In genomic region chr3:51662557-51662956, GRCm38 (mm10) we compare ENCODE assay signal across 12 mouse cellular contexts. TPM values are rescaled to one million over a fixed set of nuclear protein-coding genes. Genes with fewer than 3 reads are reported as not detected.
A peak's percentile ranks its signal among the peaks of the same experiment; 100 is the strongest.
DNase-seq lines count a peak whose midpoint lies in the region; ATAC-seq and TF ChIP-seq lines count a peak whose summit lies in the region.
"Had no signal": no experiment of that assay in that cellular context is flagged by ENCODE, and none has a peak within 500 bp of the region (broad histone marks: within the 10 kb centered on the region; RNA-seq: fewer than 3 reads in every experiment).

No protein-coding gene starts in this region.

- no peaks in the 10 kb centered on the region for H3K27me3 ChIP-seq in heart, embryonic 10.5 days (ENCODE audit: insufficient read depth, poor library complexity, severe bottlenecking)
- H3K27me3 ChIP-seq in MEL (ENCODE audit: control insufficient read depth in 1 of 2, insufficient read depth in 2 of 2, low read length in 2 of 2) = no peaks in the 10 kb centered on the region
- no peaks in the 10 kb centered on the region for H3K27me3 ChIP-seq in liver, embryonic 14.5 days (ENCODE audit: control insufficient read depth, insufficient read depth, low read length)
- H3K27me3 ChIP-seq in small intestine, adult 2 months (ENCODE audit: control insufficient read depth, insufficient read depth, low read length) = no peaks in the 10 kb centered on the region
- no peaks in the 10 kb centered on the region for H3K27me3 ChIP-seq in cerebellum, adult 2 months (ENCODE audit: control insufficient read depth, insufficient read depth, low read length)

- peak overlapping the region; percentile 16; the same call in 1 of the 2 replicates for H3K4me3 ChIP-seq in heart, embryonic 10.5 days
- peak overlapping the region; percentile 46 to 60 for H3K4me3 ChIP-seq in MEL (ENCODE audit: control insufficient read depth in 1 of 2, insufficient read depth in 1 of 2, low read depth in 2 of 2, low read length in 2 of 2)
- no peak overlapping the region for H3K4me3 ChIP-seq in liver, embryonic 14.5 days (ENCODE audit: insufficient read depth in 1 of 2, low read depth in 2 of 2, low read length in 2 of 2)
- peak overlapping the region; percentile 67 for H3K4me3 ChIP-seq in small intestine, adult 2 months (ENCODE audit: low read depth, low read length)
- no peak overlapping the region for H3K4me3 ChIP-seq in cerebellum, adult 2 months (replicated peaks; ENCODE audit: insufficient read depth, low read depth, low read length)

- intact Hi-C loops in heart, postnatal 36 days (cut with DNase I) = no loop called here

- H3K79me2 ChIP-seq in MEL (ENCODE audit: control insufficient read depth, insufficient read depth, low read length, poor library complexity) = no peaks in the 10 kb centered on the region

- DNase-seq in heart, embryonic 10.5 days (ENCODE audit: low spot score) = no peak
- no peak for DNase-seq in heart, postnatal 36 days
- peak; percentile 91 for DNase-seq in MEL (ENCODE audit: low read depth, low spot score)
- DNase-seq in liver, embryonic 14.5 days (ENCODE audit: low read depth in 3 of 3, low spot score in 3 of 3) = no peak
- DNase-seq in cerebellum, adult 2 months = no peak
- DNase-seq: cerebellum, adult 11 months; kidney, postnatal 14 days; right cerebral cortex, postnatal 14 days had no signal

- peak overlapping the region; percentile 51 for H3K4me2 ChIP-seq in liver, embryonic 14.5 days (ENCODE audit: low read depth)

- ATAC-seq in liver, embryonic 14.5 days (ENCODE audit: insufficient read depth) = no peak
- no peak for ATAC-seq in erythroblast, adult 5-6 weeks (replicated peaks; ENCODE audit: low FRiP score, poor library complexity, severe bottlenecking)
- no peak for ATAC-seq in cerebellum, adult (ENCODE audit: insufficient number of reproducible peaks, low FRiP score, low TSS enrichment)

- no peak for TF ChIP-seq CTCF in MEL (IDR thresholded peaks at IDR 0.05 in 2 of 3, conservative IDR thresholded peaks at IDR 0.05 in 1 of 3; ENCODE audit: control insufficient read depth in 1 of 3, insufficient read depth in 1 of 3, low read depth in 2 of 3, low read length in 3 of 3, poor library complexity in 1 of 3, severe bottlenecking in 1 of 3)
- no peak for TF ChIP-seq CTCF in liver, embryonic 14.5 days (IDR thresholded peaks at IDR 0.05; ENCODE audit: low read depth)
- TF ChIP-seq CTCF in small intestine, adult 2 months (IDR thresholded peaks at IDR 0.05; ENCODE audit: extremely low read depth, insufficient read length, insufficient replicate concordance, low read depth, low read length) = no peak
- no peak for TF ChIP-seq CTCF in cerebellum, adult 2 months (IDR thresholded peaks at IDR 0.05; ENCODE audit: borderline replicate concordance, insufficient read depth, low read depth, low read length)

- peaks cover 38% of the 10 kb centered on the region for H3K4me1 ChIP-seq in heart, embryonic 10.5 days
- peaks cover 6 to 24% of the 10 kb centered on the region in 2 experiments; a peak in 3 of 4 replicates for H3K4me1 ChIP-seq in MEL (ENCODE audit: control insufficient read depth in 1 of 2, insufficient read depth in 2 of 2, low read length in 2 of 2)
- H3K4me1 ChIP-seq in liver, embryonic 14.5 days (replicated peaks; ENCODE audit: control insufficient read depth in 2 of 2, insufficient read depth in 2 of 2, low read length in 1 of 2) = peaks cover 16 to 30% of the 10 kb centered on the region in 2 experiments
- peaks cover 13% of the 10 kb centered on the region; the same call in 1 of the 2 replicates for H3K4me1 ChIP-seq in small intestine, adult 2 months (ENCODE audit: control insufficient read depth, insufficient read depth, insufficient read length, low read length)
- H3K4me1 ChIP-seq in cerebellum, adult 2 months (ENCODE audit: control insufficient read depth, insufficient read depth, low read length) = no peaks in the 10 kb centered on the region

- H3K27ac ChIP-seq in heart, embryonic 10.5 days = peak overlapping the region; percentile 70
- H3K27ac ChIP-seq in MEL (ENCODE audit: control insufficient read depth, low read depth, low read length) = peak overlapping the region; percentile 40; the same call in 1 of the 2 replicates
- H3K27ac ChIP-seq in liver, embryonic 14.5 days = no peak overlapping the region
- H3K27ac ChIP-seq in small intestine, adult 2 months (ENCODE audit: insufficient read depth, low read depth, low read length) = peak overlapping the region; percentile 96
- no peak overlapping the region for H3K27ac ChIP-seq in cerebellum, adult 2 months (ENCODE audit: insufficient read depth, low read length)

- TF ChIP-seq EP300 in MEL (IDR thresholded peaks at IDR 0.05; ENCODE audit: low read depth in 1 of 2, low read length in 2 of 2) = peak; percentile 76 to 87
- TF ChIP-seq EP300 in liver, embryonic 14.5 days (IDR thresholded peaks at IDR 0.05; ENCODE audit: low read depth) = no peak

- H3K9ac ChIP-seq in MEL (ENCODE audit: control insufficient read depth, low read depth, low read length, poor library complexity, severe bottlenecking) = peak overlapping the region; percentile 53
- no peak overlapping the region for H3K9ac ChIP-seq in liver, embryonic 14.5 days (replicated peaks)

- H3K9me3 ChIP-seq in heart, embryonic 10.5 days = no peaks in the 10 kb centered on the region
- H3K9me3 ChIP-seq in MEL (replicated peaks; ENCODE audit: insufficient read depth, low read length) = no peaks in the 10 kb centered on the region
- H3K9me3 ChIP-seq in liver, embryonic 14.5 days (ENCODE audit: control insufficient read depth, low read length) = no peaks in the 10 kb centered on the region

- WGBS in heart, embryonic 10.5 days = 36% methylated on average over 6 of the region's 6 CpGs
- WGBS in liver, embryonic 14.5 days (ENCODE audit: insufficient replicate concordance) = 5% methylated on average over 6 of the region's 6 CpGs
- 11% methylated on average over 6 of the region's 6 CpGs for whole genome bisulfite sequencing in small intestine, adult 2 months
- WGBS in cerebellum, adult 2 months = 66% methylated on average over 6 of the region's 6 CpGs

- H3K36me3 ChIP-seq in heart, embryonic 10.5 days = no peaks in the 10 kb centered on the region
- H3K36me3 ChIP-seq in MEL (ENCODE audit: control insufficient read depth in 1 of 2, insufficient read depth in 2 of 2, low read length in 2 of 2) = peaks cover 0 to 9% of the 10 kb centered on the region in 2 experiments; a peak in 2 of 4 replicates
- no peaks in the 10 kb centered on the region for H3K36me3 ChIP-seq in liver, embryonic 14.5 days (replicated peaks; ENCODE audit: control insufficient read depth, insufficient read depth, low read depth)
- peaks cover 13% of the 10 kb centered on the region for H3K36me3 ChIP-seq in small intestine, adult 2 months (ENCODE audit: control insufficient read depth, insufficient read depth, low read length)

- no peak; a peak in 1 of 4 replicates for TF ChIP-seq POLR2A in MEL (IDR thresholded peaks at IDR 0.05; ENCODE audit: control insufficient read depth in 1 of 2, insufficient read depth in 1 of 2, low read depth in 1 of 2, low read length in 2 of 2, poor library complexity in 1 of 2)
- no peak for TF ChIP-seq POLR2A in small intestine, adult 2 months (IDR thresholded peaks at IDR 0.05; ENCODE audit: low read depth, low read length)
- no peak for TF ChIP-seq POLR2A in cerebellum, adult 2 months (IDR thresholded peaks at IDR 0.05; ENCODE audit: borderline replicate concordance, insufficient read depth, low read length)

- no peak for TF ChIP-seq RAD21 in MEL (IDR thresholded peaks at IDR 0.05; ENCODE audit: low read depth, low read length)

TF ChIP-seq in MEL, 35 proteins besides CTCF, POLR2A, EP300 and RAD21 (continues in another document):
- TF ChIP-seq TAL1 (IDR thresholded peaks at IDR 0.05; ENCODE audit: low read length) (peak; percentile 55), MYC (IDR thresholded peaks at IDR 0.05; ENCODE audit: low read depth, low read length) (no peak), HCFC1 (IDR thresholded peaks at IDR 0.05; ENCODE audit: low read depth, low read length) (no peak), GATA1 (IDR thresholded peaks at IDR 0.05; ENCODE audit: low read depth, low read length) (peak; percentile 90), MAFK (IDR thresholded peaks at IDR 0.05; ENCODE audit: borderline replicate concordance, low read depth, low read length) (no peak), TBP (IDR thresholded peaks at IDR 0.05; ENCODE audit: low read depth, low read length) (peak; percentile 49; the same call in 1 of the 2 replicates), ELF1 (IDR thresholded peaks at IDR 0.05; ENCODE audit: low read depth, low read length) (peak; percentile 59; the same call in 1 of the 2 replicates), MAX (IDR thresholded peaks at IDR 0.05; ENCODE audit: low read length) (no peak), CHD2 (IDR thresholded peaks at IDR 0.05; ENCODE audit: low read length) (no peak), ZMIZ1 (IDR thresholded peaks at IDR 0.05; ENCODE audit: low read depth, low read length) (no peak), POLR2AphosphoS2 (IDR thresholded peaks at IDR 0.05; ENCODE audit: low read length) (no peak), BHLHE40 (IDR thresholded peaks at IDR 0.05; ENCODE audit: borderline replicate concordance, low read depth, low read length) (no peak), MXI1 (IDR thresholded peaks at IDR 0.05; ENCODE audit: low read depth, low read length) (no peak), SMC3 (IDR thresholded peaks at IDR 0.05; ENCODE audit: low read depth, low read length) (no peak), ZKSCAN1 (IDR thresholded peaks at IDR 0.05; ENCODE audit: low read depth, low read length) (no peak), USF2 (IDR thresholded peaks at IDR 0.05; ENCODE audit: borderline replicate concordance in 1 of 2, insufficient read depth in 1 of 2, low read depth in 1 of 2, low read length in 2 of 2) (no peak), UBTF (IDR thresholded peaks at IDR 0.05; ENCODE audit: borderline replicate concordance, insufficient read depth, low read depth, low read length) (no peak), JUND (IDR thresholded peaks at IDR 0.05; ENCODE audit: low read depth, low read length) (peak; percentile 49; the same call in 1 of the 2 replicates)

RNA-seq across cellular contexts. Expression of gene Mgst2, which starts 2.4 kb away (rescaled TPM):
- polyA plus RNA-seq in heart, embryonic 10.5 days (2016; fragmentation: Nextera tagmentation; extraction: Ambion mirVana) = 1.1 and 4.1 TPM in 2 replicates
- 1 to 10 TPM in 1 of 2 experiments, not detected in 1; 1.3 TPM for total RNA-seq in heart, postnatal 36 days (2021)
- 0.69 and 1.0 TPM in 2 replicates for total RNA-seq in MEL (2012; rRNA removed)
- 1 to 10 TPM in 1 of 2 experiments, not detected in 1; 3.1 TPM for polyA plus RNA-seq in MEL (2012; ENCODE audit: insufficient read depth in 1 of 2, insufficient read length in 2 of 2, low read depth in 1 of 2, low replicate concordance in 2 of 2, missing spikeins in 1 of 2)
- polyA plus RNA-seq in liver, embryonic 14.5 days (2012; rRNA removed) = 2.8 and 3.6 TPM in 2 replicates
- polyA plus RNA-seq in liver, embryonic 14.5 days (2014; fragmentation: Nextera tagmentation; extraction: Ambion mirVana) = 19.0 and 20.8 TPM in 2 replicates
- 12.4 and 19.1 TPM in 2 replicates for polyA plus RNA-seq in small intestine, adult 2 months (2012; rRNA removed)
- total RNA-seq in erythroblast, adult 5-6 weeks (2015; ENCODE audit: low replicate concordance) = 52.9 and 77.0 TPM in 2 replicates
- total RNA-seq in erythroblast, adult 5-6 weeks (2017; ENCODE audit: low replicate concordance) = 10.2 and 19.8 TPM in 2 replicates
- 0.17 and 0.34 TPM in 2 replicates for polyA plus RNA-seq in cerebellum, adult 2 months (2012; rRNA removed)
- polyA plus RNA-seq: erythroblast, embryonic 14.5 days had no signal

Comparison
In these comparisons a context has a peak if more than half of its experiments do, and no peak if none do; other contexts are left out.
1. H3K27ac ChIP-seq: peak in heart, embryonic 10.5 days (single experiment), MEL (single experiment) and small intestine, adult 2 months (single experiment); none in liver, embryonic 14.5 days (single experiment) and cerebellum, adult 2 months (single experiment).
2. H3K4me3 ChIP-seq: peak in heart, embryonic 10.5 days (single experiment), MEL (2 of 2) and small intestine, adult 2 months (single experiment); none in liver, embryonic 14.5 days (0 of 2) and cerebellum, adult 2 months (single experiment).